Mouse (Mus musculus): ENCODE measurements around the gene Trpm3.

The Trpm3 gene

GRCm38 (mm10) chr19:22308081-22308480 is 169.2 kb downstream of the Trpm3 start:
- no peak for DNase-seq

GRCm38 (mm10) chr19:22317306-22317705 is 178.5 kb downstream of the Trpm3 start:
- no peak for DNase-seq

- no peak for DNase-seq
Measured at GRCm38 (mm10) chr19:22326813-22327212, 188.0 kb downstream of the Trpm3 start.

- no peak for DNase-seq
Measured at GRCm38 (mm10) chr19:22327226-22327625, 188.4 kb downstream of the Trpm3 start.

GRCm38 (mm10) chr19:22336278-22336677 is 197.4 kb downstream of the Trpm3 start:
- no peak for DNase-seq

- DNase-seq = peak; percentile 48 to 52
Measured at GRCm38 (mm10) chr19:22337468-22337867, 198.6 kb downstream of the Trpm3 start.

- no peak for DNase-seq
Measured at GRCm38 (mm10) chr19:22338927-22339326, 200.1 kb downstream of the Trpm3 start.

- no peak for DNase-seq
Measured at GRCm38 (mm10) chr19:22354037-22354541, 215.2 kb downstream of the Trpm3 start.

GRCm38 (mm10) chr19:22386890-22387289 is 248.0 kb downstream of the Trpm3 start:
- no peak for DNase-seq

- DNase-seq = no peak
Measured at GRCm38 (mm10) chr19:22394700-22395099, 255.9 kb downstream of the Trpm3 start.

GRCm38 (mm10) chr19:22404049-22404448 is 265.2 kb downstream of the Trpm3 start:
- DNase-seq = no peak

GRCm38 (mm10) chr19:22418239-22418638 is 279.4 kb downstream of the Trpm3 start:
- no peak for DNase-seq

GRCm38 (mm10) chr19:22437207-22437606 is 298.4 kb downstream of the Trpm3 start:
- DNase-seq = no peak

- no peak for DNase-seq
Measured at GRCm38 (mm10) chr19:22447418-22448339, 308.8 kb downstream of the Trpm3 start.

GRCm38 (mm10) chr19:22448340-22449288 is 309.8 kb downstream of the Trpm3 start:
- DNase-seq = no peak

- peak in 1 of 2 experiments; percentile 3 for DNase-seq
Measured at GRCm38 (mm10) chr19:22451290-22451689, 312.4 kb downstream of the Trpm3 start.

- DNase-seq = no peak
Measured at GRCm38 (mm10) chr19:22456935-22457334, 318.1 kb downstream of the Trpm3 start.

GRCm38 (mm10) chr19:22462043-22462442 is 323.2 kb downstream of the Trpm3 start:
- DNase-seq = no peak

GRCm38 (mm10) chr19:22463506-22463905 is 324.7 kb downstream of the Trpm3 start:
- DNase-seq = no peak

- DNase-seq = no peak
Measured at GRCm38 (mm10) chr19:22469608-22470007, 330.8 kb downstream of the Trpm3 start.

GRCm38 (mm10) chr19:22473030-22473712 is 334.3 kb downstream of the Trpm3 start:
- peak in 1 of 2 experiments; percentile 35 for DNase-seq

GRCm38 (mm10) chr19:22478295-22478989 is 339.6 kb downstream of the Trpm3 start:
- DNase-seq = no peak
